Mouse (Mus musculus): ENCODE measurements at regions not wholly inside any gene's neighbourhood (a gene's known extent, or its start where the extent isn't known, plus 50 kb on each side); places are given as distances from the start of the nearest gene placed in this dataset.
A peak's percentile ranks its signal among the peaks of the same experiment; 100 is the strongest.

DNA sequence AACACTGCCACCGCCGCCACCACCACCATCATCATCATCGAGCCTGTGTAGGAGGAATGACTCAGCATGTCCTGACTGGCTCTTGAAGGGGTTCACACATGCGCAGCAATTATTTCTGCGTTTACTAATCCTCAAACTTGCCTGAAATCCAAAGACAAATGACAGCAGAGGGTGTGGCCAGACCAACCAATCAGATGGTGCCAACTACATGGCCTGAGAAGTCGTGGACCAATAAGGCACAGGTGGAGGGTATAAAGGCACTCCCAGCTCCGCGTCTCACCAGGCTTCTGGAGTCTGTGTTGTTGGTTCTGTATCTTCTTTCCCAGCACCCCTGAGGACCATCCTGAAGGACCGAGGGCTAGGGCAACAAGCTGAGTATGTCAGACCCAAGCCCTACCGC is 123.1 kb upstream of the Eomes start:
- 97% methylated on average over 10 of the region's 10 CpGs for WGBS
- Histone ChIP-seq H3K4me3 (no peak overlapping the region), H3K27ac (no peak overlapping the region), H3K27me3 (no peaks in the 10 kb centered on the region), H3K4me2 (no peak overlapping the region), H3K4me1 (replicated peaks) (no peaks in the 10 kb centered on the region), H3K9ac (no peak overlapping the region), H3K9me3 (no peaks in the 10 kb centered on the region), H3K36me3 (no peaks in the 10 kb centered on the region)
- no peak for ATAC-seq (ENCODE audit: low FRiP score)

DNA sequence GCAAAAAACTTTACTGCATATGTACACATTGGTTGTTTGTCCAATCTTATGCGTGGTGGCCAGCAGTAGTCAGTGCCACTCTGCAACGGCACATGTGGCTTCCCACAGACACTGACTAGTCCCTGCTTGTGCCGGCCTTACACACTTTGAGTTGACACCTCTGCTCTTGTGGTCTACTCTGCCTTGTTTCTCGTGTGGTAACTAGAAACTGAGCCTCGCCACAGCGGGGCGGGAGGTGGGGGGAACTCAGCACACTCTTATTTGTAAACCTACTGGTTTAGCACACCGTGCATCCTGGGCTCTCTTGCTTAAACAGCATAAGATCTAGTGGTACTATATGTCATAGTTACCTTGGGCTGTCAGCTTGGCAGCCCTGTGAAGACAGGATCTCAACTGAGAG is 120.6 kb upstream of the Eomes start:
- H3K27ac ChIP-seq = no peak overlapping the region
- H3K36me3 ChIP-seq = no peaks in the 10 kb centered on the region
- H3K4me3 ChIP-seq = no peak overlapping the region
- H3K4me1 ChIP-seq (replicated peaks) = no peaks in the 10 kb centered on the region
- no peak overlapping the region for H3K9ac ChIP-seq
- ATAC-seq (ENCODE audit: low FRiP score) = no peak
- H3K9me3 ChIP-seq = no peaks in the 10 kb centered on the region
- 93% methylated on average over 8 of the region's 8 CpGs for WGBS
- H3K27me3 ChIP-seq = no peaks in the 10 kb centered on the region
- no peak overlapping the region for H3K4me2 ChIP-seq

DNA sequence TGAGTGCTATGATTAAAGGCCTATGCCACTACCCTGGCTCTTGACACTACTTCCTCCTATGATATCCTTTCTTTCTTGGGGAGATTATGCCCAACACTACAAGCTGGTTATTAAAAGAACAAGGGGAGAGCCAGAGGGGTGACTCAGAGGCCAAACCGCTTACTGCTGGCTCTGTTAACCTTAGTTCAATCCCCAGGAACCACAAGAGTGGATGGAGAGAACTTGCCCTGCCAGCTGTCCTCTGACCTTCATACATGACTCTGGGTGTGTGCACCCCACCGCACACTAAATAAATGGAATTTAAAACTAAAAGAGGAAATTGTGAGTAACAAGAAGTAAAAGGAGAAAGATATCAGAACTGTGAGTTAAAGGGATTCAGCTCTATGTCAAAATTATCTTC is 114.1 kb upstream of the Eomes start:
- Histone ChIP-seq H3K36me3 (no peaks in the 10 kb centered on the region), H3K27ac (no peak overlapping the region), H3K27me3 (no peaks in the 10 kb centered on the region), H3K4me3 (no peak overlapping the region), H3K9me3 (no peaks in the 10 kb centered on the region), H3K4me2 (no peak overlapping the region), H3K4me1 (replicated peaks) (no peaks in the 10 kb centered on the region), H3K9ac (no peak overlapping the region)
- 91% methylated on average over 2 of the region's 2 CpGs for WGBS
- no peak for ATAC-seq (ENCODE audit: low FRiP score)

DNA sequence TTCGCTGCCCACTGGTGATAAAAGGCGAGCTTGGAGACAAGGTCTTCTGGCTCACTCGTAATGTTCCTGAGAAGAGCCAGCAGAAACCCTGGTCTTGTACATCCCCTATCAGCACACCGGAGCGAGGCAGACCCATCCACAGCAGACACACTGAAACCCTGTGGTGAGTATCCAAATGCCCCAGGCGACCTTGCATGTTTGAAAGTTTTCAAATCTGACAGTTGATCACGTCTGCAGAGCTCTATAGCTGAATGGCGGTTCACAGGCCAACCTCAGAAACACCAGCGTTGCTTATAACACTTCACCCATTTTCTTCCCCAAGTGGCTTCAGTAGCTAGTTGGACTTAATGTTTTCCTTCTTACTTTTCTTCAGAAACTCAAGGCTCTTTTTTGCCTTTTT is 112.6 kb upstream of the Eomes start:
- 85% methylated on average over 9 of the region's 9 CpGs for WGBS
- ATAC-seq (ENCODE audit: low FRiP score) = no peak
- Histone ChIP-seq H3K4me1 (replicated peaks) (no peaks in the 10 kb centered on the region), H3K9ac (no peak overlapping the region), H3K4me2 (no peak overlapping the region), H3K27ac (no peak overlapping the region), H3K4me3 (no peak overlapping the region), H3K9me3 (no peaks in the 10 kb centered on the region), H3K36me3 (no peaks in the 10 kb centered on the region), H3K27me3 (no peaks in the 10 kb centered on the region)

DNA sequence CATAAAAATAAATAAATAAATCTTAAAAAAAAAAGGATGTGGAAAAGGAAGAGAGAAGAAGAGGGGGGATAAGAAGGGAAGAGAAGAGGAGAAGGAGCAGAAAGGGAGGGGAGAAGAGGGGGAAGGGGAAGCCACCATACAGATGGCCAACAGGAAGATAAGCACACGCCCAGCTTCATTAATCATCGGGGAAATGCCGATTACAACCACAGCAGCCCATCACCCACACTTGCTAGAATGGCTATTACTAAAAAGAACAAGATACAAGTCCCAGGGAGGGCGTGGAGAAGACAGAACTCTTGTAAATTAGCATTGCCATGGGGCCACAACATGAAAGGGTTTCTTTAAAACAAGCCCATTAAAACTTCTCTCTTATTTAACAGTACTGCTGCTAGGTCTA is 110.7 kb upstream of the Eomes start:
- no peak for ATAC-seq (ENCODE audit: low FRiP score)
- Histone ChIP-seq H3K4me1 (replicated peaks) (no peaks in the 10 kb centered on the region), H3K4me2 (no peak overlapping the region), H3K4me3 (no peak overlapping the region), H3K27ac (no peak overlapping the region), H3K9me3 (peaks cover 4% of the 10 kb centered on the region; the same call in 1 of the 2 replicates), H3K9ac (no peak overlapping the region), H3K36me3 (no peaks in the 10 kb centered on the region), H3K27me3 (no peaks in the 10 kb centered on the region)
- WGBS = 80% methylated on average over 4 of the region's 4 CpGs

DNA sequence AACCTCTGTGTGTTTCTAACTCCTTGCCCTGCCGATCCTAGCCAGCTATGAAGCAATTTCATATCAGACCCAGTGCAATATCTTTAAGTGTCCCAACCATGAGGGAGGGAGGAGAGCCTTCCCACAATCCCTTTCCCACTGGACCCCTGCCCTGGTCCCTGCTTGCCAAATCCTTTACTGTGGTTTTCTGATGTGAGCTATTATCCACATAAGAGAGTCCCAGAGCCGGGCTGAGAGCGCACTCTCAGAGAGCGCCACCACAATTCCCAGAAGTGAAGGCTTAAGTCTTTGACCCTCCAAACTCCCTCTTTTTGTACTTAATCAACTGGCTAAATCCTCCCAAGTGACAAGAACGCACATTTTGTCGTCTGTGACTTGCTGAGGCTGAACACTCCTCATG is 107.4 kb upstream of the Eomes start:
- no peaks in the 10 kb centered on the region for H3K36me3 ChIP-seq
- no peak overlapping the region for H3K27ac ChIP-seq
- H3K4me2 ChIP-seq = no peak overlapping the region
- no peaks in the 10 kb centered on the region for H3K4me1 ChIP-seq (replicated peaks)
- ATAC-seq (ENCODE audit: low FRiP score) = no peak
- no peak overlapping the region for H3K9ac ChIP-seq
- H3K4me3 ChIP-seq = no peak overlapping the region
- peaks cover 4% of the 10 kb centered on the region; the same call in 1 of the 2 replicates for H3K9me3 ChIP-seq
- no peaks in the 10 kb centered on the region for H3K27me3 ChIP-seq
- WGBS = 88% methylated on average over 6 of the region's 6 CpGs

DNA sequence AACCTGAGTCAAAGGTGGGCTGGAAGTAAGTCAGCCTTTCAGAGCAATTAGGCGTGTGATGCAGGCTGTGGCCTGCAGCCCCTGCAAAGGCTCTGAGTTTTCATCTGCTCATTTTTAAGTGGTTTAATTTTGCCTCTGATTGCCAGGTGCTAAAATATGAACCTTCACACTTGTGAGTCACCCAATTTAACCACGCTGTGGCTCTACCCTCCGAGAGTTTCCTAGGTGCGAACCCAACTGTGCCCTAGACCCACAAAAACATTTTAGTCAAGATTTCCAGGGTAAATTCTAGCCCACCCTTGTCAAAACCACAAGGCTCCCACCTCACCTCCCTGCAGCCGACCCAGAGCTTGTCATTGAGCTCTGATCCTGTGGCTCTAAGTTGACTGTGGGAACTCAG is 103.3 kb upstream of the Eomes start:
- H3K9ac ChIP-seq = no peak overlapping the region
- H3K36me3 ChIP-seq = no peaks in the 10 kb centered on the region
- 92% methylated on average over 5 of the region's 5 CpGs for whole genome bisulfite sequencing
- H3K27ac ChIP-seq = no peak overlapping the region
- H3K4me1 ChIP-seq (replicated peaks) = 0 out of 2 replicates have a peak, but pooled peaks cover 5% of the 10 kb centered on the region
- H3K27me3 ChIP-seq = no peaks in the 10 kb centered on the region
- no peak overlapping the region for H3K4me3 ChIP-seq
- H3K4me2 ChIP-seq = no peak overlapping the region
- H3K9me3 ChIP-seq = peaks cover 4% of the 10 kb centered on the region; the same call in 1 of the 2 replicates
- ATAC-seq (ENCODE audit: low FRiP score) = no peak

DNA sequence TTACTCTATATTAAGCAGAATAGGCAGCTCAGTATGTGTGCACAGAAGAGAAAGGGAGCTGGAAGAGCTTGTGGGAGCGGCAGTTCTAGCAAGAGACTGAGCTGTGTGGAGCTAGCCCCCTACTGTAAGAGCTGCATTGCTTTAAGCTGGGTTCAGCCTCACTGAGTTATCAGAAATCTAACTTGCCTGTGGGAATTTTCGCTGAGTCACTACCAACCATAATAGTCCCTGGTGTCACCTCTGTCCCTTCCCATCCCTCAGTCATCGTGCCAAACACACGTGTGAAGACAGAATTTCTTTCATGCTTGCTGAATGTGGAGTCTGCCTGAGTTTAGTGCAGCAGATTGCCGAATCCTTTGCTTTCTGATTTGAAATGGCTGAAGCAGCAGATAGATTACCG is 99.0 kb upstream of the Eomes start:
- ATAC-seq (ENCODE audit: low FRiP score) = no peak
- Histone ChIP-seq H3K27ac (no peak overlapping the region), H3K27me3 (no peaks in the 10 kb centered on the region), H3K4me3 (no peak overlapping the region), H3K9ac (peak overlapping the region; percentile 24; the same call in 1 of the 2 replicates), H3K36me3 (no peaks in the 10 kb centered on the region), H3K9me3 (no peaks in the 10 kb centered on the region), H3K4me2 (peak overlapping the region; percentile 31), H3K4me1 (replicated peaks) (0 out of 2 replicates have a peak, but pooled peaks cover 5% of the 10 kb centered on the region)
- WGBS = 29% methylated on average over 6 of the region's 6 CpGs

DNA sequence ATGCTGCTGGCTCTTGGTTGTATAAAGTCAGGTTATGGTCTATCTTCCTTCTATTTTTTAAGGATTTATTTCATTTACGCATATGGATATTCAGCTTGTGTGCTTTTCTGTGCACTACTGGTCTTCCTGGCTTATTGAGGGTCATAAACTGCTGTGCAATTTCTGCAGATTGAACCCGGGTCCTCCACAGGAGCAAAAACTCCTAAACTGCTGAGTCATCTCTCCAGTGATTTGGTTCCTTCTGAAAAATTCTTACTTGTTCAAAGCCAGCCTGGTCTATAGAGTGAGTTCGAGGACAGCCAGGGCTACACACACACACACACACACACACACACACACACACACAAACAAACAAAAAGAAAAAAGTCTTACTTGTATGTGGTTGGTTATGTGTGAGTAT is 95.5 kb upstream of the Eomes start:
- peaks cover 21% of the 10 kb centered on the region for H3K27me3 ChIP-seq
- ATAC-seq (ENCODE audit: low FRiP score) = no peak
- H3K36me3 ChIP-seq = no peaks in the 10 kb centered on the region
- no peaks in the 10 kb centered on the region for H3K9me3 ChIP-seq
- no peak overlapping the region for H3K27ac ChIP-seq
- H3K4me3 ChIP-seq = no peak overlapping the region
- WGBS = 95% methylated on average over 3 of the region's 3 CpGs
- H3K9ac ChIP-seq = no peak overlapping the region
- 0 out of 2 replicates have a peak, but pooled peaks cover 5% of the 10 kb centered on the region for H3K4me1 ChIP-seq (replicated peaks)
- no peak overlapping the region for H3K4me2 ChIP-seq

DNA sequence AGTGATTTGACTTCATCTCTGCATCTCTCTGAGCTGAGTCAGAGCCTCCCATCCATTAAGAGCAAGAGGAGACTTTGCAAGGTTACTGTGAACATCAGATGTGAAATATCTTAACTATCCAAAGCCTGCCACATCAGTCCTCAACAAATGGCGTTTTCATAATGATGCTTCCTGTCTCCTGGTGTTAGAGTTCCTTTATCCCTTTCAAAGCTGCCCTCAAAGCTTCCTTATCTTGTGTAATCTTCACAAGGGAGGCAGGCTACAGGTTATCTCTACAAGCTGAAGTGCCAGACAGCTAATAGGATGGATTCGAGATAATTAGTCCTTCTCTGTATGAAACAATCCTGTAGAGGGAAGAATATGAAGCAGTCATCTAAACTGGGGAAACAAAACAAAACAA is 93.4 kb upstream of the Eomes start:
- Histone ChIP-seq H3K27me3 (peaks cover 41% of the 10 kb centered on the region), H3K36me3 (no peaks in the 10 kb centered on the region), H3K9me3 (no peaks in the 10 kb centered on the region), H3K27ac (no peak overlapping the region), H3K4me2 (no peak overlapping the region), H3K4me3 (no peak overlapping the region), H3K4me1 (replicated peaks) (peaks cover 5% of the 10 kb centered on the region), H3K9ac (no peak overlapping the region)
- no peak for ATAC-seq (ENCODE audit: low FRiP score)
- WGBS = 65% methylated on average over 2 of the region's 2 CpGs

DNA sequence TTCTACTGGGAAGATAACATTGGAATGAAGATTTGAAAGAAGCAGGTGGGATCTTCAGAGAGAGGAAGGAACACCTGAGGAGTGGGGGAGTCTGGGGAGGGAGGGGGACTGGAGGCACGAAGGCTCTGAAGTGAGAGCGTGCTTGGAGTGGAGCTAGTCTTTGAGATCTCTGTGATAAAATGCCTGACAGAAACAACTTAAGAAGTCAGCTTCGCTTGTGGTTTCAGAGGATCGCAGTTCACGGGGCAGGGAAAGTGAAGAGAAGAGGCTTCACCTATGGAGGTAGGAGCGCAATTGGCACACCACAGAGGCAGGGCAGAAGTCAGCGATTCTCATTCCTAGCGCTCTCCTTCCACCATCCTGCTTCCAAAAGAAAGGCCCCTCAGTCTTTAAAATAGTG is 90.4 kb upstream of the Eomes start:
- Histone ChIP-seq H3K36me3 (no peaks in the 10 kb centered on the region), H3K9me3 (no peaks in the 10 kb centered on the region), H3K9ac (no peak overlapping the region), H3K4me2 (no peak overlapping the region), H3K4me3 (no peak overlapping the region), H3K27ac (no peak overlapping the region), H3K27me3 (peaks cover 68% of the 10 kb centered on the region), H3K4me1 (replicated peaks) (peaks cover 10% of the 10 kb centered on the region)
- 44% methylated on average over 8 of the region's 8 CpGs for WGBS
- no peak for ATAC-seq (ENCODE audit: low FRiP score)

DNA sequence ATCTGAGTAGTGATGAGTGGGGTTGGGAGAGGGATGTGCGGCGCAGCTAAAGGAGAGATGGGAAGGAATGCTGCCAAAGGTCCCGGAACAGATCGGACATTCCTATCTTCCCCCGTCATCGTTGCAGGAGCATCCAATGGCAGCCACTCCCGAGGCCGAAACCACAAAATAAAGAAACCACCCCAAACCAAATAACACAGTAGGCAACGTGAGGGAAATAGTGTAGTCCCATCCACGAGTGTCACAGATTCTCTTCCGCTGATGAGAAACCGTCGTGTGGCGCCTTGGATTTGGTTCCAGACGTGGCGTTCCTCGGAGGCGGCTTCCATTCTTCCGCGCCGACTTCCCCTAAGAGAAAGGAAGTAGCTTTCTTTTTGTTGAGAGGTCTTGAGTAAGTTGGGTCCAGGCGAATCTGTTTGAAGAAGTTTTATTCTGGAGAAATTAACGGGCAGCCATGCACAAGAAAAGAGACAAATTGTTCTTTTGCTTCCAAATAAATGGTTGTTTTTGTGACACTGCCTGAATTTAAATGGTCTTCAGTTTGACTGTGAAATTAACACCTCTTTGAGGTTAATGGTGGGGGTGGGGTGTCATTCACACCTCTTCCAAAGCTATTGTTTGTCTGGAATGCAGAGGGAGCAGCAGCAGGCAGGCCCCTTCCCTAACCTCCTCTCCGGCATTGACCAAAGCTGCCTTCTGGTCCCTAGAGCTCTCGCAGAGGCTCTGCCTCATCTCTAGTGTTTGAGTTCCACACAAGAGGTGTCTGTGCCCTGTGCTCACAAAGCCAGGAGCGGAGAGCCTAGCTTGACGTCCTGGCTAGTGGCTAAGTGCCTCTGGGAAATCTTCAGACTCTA is 88.3 kb upstream of the Eomes start:
- peaks cover 10% of the 10 kb centered on the region for H3K4me1 ChIP-seq (replicated peaks)
- H3K9me3 ChIP-seq = no peaks in the 10 kb centered on the region
- peaks cover 75% of the 10 kb centered on the region for H3K27me3 ChIP-seq
- no peak overlapping the region for H3K27ac ChIP-seq
- H3K9ac ChIP-seq = no peak overlapping the region
- ATAC-seq (ENCODE audit: low FRiP score) = no peak
- 2% methylated on average over 27 of the region's 27 CpGs for WGBS
- H3K4me2 ChIP-seq = peak overlapping the region; percentile 50
- H3K4me3 ChIP-seq = peak overlapping the region; percentile 31
- H3K36me3 ChIP-seq = no peaks in the 10 kb centered on the region

DNA sequence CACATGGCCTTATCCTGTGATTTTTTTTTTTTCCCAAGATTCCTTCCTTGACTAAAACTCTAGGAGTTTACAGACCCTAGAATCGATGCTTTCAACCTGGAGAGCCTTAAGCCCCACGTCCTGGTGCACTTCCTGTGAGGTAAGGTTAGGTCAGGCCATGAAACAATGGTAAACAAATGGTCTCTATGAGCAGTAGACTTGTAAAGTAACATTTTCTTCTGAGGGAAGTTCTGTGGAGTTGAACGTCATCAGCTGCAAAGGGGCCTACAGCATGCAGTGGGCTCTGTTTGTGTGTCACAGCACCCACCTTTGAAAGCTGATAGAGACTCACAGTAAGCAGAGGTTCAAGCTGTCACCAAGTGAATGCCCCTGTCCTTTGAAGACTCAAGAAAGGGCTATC is 87.3 kb upstream of the Eomes start:
- no peak for ATAC-seq (ENCODE audit: low FRiP score)
- Histone ChIP-seq H3K4me3 (no peak overlapping the region), H3K9ac (no peak overlapping the region), H3K27me3 (peaks cover 70% of the 10 kb centered on the region), H3K9me3 (no peaks in the 10 kb centered on the region), H3K4me1 (replicated peaks) (peaks cover 10% of the 10 kb centered on the region), H3K4me2 (no peak overlapping the region), H3K27ac (no peak overlapping the region), H3K36me3 (no peaks in the 10 kb centered on the region)
- 58% methylated on average over 3 of the region's 3 CpGs for WGBS

Data from hindbrain, embryonic 13.5 days (tissue).